Mouse (Mus musculus) stomach, postnatal 0 days (tissue): Measurements from ENCODE around the gene Ccdc13.

Experiments
- CTCF ChIP-seq: IDR thresholded peaks from 2 replicates; pipeline ENCODE4 v1.5.1; 2016; ENCODE audit warnings: antibody characterized with exemption, low read depth, mild to moderate bottlenecking, moderate library complexity
- EP300 ChIP-seq: optimal IDR thresholded peaks from 2 replicates; pipeline ENCODE3; 2016; ENCODE audit warnings: antibody characterized with exemption

- TF ChIP-seq CTCF = no peak
- TF ChIP-seq EP300 = no peak
These were observed 333 bp upstream of the Ccdc13 start for GRCm38 (mm10) chr9:121839622-121839965.
